Mouse (Mus musculus): ENCODE results near the gene Ncf4. TPM values are rescaled to one million over a fixed set of nuclear protein-coding genes. Genes with fewer than 3 reads are reported as not detected.

Ncf4 gene
- polyA plus RNA-seq (2012; ENCODE audit: insufficient read depth, low replicate concordance): 31.4 and 83.6 TPM in 2 replicates

DNA sequence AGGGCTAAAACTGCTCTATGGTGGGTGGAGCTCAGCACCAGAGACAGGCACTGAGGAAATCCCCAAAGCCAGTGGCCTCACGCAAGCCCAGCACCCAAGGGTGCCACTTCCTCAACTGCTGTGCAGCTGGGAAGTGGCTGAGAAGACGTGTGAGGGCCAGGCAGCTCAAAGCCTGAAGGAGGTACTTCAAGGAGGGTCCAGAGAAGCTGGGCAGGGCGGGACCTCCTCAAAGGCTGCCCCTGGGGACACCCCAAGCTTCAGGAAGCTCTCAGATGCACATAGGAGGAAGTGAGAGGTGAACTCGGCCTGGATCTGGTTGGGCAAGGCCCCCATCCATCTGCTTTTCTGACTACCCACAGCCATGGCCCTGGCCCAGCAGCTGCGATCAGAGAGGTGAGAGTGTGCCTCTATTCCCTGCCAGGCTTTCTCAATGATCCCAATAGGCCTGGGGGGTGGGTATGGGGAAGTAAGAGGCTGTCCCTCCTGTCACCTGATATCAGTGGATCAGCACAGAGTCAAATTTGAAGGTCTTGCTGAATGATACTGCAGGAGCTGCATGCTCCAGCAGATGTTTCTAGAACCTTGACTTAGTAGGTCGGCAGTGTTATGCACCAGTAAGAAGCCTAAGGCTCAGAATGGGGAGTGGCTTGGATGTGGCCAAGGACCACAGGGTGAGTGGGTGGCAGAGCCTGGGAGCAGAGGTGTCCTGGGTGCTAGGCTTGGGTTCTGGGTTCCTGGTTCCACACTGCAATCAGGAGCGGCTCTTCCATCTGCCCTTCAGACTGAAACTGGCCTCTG, at the start of gene Ncf4:
Gene Ncf4, plus strand, starts transcription at position 107 of the 798 bp plus-strand sequence.
- peaks cover 33% of the 10 kb centered on the region for H3K36me3 ChIP-seq (replicated peaks; ENCODE audit: low read length)
- peaks cover 94% of the 10 kb centered on the region for H3K4me1 ChIP-seq
- TF ChIP-seq GATA1 (IDR thresholded peaks at IDR 0.05; ENCODE audit: borderline replicate concordance, low read length) (no peak), FLI1 (IDR thresholded peaks at IDR 0.05; ENCODE audit: low read length) (no peak)
- H3K4me3 ChIP-seq (replicated peaks): peak within 1 kb of the TSS; percentile 92
- no peaks in the 10 kb centered on the region for H3K27me3 ChIP-seq (replicated peaks)
- H3K9me3 ChIP-seq: no peaks in the 10 kb centered on the region

DNA sequence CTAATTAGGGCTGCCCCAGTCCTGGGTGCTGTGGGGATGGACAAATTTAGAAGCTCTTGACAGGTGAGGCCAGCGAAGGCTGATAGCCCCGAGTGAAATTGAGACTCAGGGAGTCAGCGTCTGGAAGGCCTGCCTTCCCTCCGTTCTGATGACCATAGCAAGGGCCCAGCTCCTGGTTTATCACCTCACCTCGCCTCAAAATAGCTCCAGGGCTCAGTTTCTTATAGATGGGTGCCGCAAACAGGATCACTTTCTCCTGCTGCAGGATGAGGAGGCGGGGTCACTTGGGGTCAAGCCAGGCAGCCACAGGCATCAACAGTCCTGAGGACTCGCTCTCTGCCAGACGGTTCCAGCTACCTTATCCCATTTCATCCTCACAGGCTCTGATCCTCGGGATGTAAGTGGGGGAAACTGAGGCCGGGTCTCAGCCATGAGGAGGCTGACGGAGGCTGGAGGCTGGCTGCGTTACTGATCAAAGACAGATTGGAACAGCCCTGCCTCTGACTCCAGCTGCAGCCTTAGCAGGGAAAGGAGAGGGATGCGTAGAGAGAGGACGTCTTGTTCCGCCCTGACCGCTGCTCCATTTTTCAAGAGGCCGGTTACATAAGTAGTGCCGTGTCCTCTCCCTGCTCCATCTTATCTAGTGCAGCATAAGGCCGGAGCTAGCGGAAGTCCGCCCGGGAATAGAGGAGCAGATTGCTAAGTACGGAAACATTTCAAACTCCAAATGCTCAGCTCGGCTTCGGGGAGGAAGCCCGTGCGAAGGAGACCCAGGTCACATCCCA, 49.3 kb upstream of the Ncf4 start:
- H3K9me3 ChIP-seq: no peaks in the 10 kb centered on the region
- no peaks in the 10 kb centered on the region for H3K36me3 ChIP-seq (replicated peaks; ENCODE audit: low read length)
- no peak for TF ChIP-seq GATA1 (IDR thresholded peaks at IDR 0.05; ENCODE audit: borderline replicate concordance, low read length)
- TF ChIP-seq FLI1 (IDR thresholded peaks at IDR 0.05; ENCODE audit: low read length): no peak
- H3K4me3 ChIP-seq (replicated peaks): no peak overlapping the region
- H3K27me3 ChIP-seq (replicated peaks): peaks cover 98% of the 10 kb centered on the region
- peaks cover 8% of the 10 kb centered on the region; the same call in 1 of the 2 replicates for H3K4me1 ChIP-seq

DNA sequence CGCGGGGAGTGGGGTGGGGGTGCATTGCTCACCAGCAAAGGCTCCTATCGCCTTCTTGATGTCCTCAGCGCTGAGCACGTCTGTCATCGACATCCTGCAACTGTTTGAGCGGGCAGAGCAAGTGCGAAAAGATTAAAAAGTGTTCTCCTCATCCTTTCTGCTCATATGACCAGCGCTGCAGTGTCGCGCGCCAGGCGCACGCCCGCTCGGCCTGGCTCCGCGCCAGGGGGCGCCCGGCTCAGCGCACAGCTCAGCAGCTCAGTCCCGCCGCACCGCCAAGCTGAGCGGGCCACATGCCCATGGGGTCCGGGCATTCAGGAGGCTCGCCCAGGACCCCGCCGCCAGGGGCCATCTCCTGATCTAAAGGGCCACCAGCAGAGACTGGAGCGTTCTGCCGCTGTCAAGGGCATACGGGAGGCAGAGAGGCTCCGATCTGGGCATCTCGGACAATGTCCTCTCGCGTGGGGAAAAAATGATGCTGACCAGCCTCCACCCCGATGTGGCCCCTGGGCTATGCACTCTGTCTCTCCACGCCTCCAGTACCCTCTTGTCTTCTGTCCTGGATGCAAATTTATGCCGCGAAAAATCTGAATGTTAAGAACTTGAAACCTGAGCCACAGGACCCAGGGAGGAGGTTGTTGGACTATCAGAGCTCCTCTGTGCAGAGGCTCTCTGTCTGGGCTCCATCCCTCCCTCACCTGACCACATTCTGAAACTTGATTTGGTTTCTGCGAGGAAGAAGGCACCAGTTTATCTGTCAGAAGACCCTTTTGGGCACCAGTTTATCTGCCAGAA, 40.4 kb upstream of the Ncf4 start:
- no peak for TF ChIP-seq GATA1 (IDR thresholded peaks at IDR 0.05; ENCODE audit: borderline replicate concordance, low read length)
- no peak for TF ChIP-seq FLI1 (IDR thresholded peaks at IDR 0.05; ENCODE audit: low read length)
- H3K4me1 ChIP-seq: peaks cover 29% of the 10 kb centered on the region
- peaks cover 83% of the 10 kb centered on the region for H3K27me3 ChIP-seq (replicated peaks)

DNA sequence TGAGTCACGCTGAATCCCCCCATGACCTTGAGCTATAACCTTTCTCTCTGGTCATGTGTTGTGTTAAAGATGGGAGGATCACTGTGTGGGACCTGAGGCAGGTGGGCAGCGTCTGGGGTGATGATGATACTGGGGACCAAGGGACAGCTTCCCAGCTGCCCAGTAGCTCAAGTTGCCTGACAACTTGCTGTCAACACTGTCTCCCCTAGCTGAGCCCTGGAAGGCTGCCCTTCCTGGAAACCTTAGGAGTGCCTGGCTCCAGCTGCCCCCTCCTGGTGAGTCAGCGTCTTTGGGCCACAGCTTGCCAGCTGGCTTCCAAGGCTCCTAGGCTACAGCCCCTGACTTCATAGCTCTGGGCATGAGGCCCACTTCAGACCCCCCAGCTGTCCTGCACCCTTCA, 39.4 kb upstream of the Ncf4 start:
- TF ChIP-seq GATA1 (IDR thresholded peaks at IDR 0.05; ENCODE audit: borderline replicate concordance, low read length) (no peak), FLI1 (IDR thresholded peaks at IDR 0.05; ENCODE audit: low read length) (no peak)
- Histone ChIP-seq H3K27me3 (replicated peaks) (peaks cover 76% of the 10 kb centered on the region), H3K4me3 (replicated peaks) (peak overlapping the region; percentile 29), H3K4me1 (peaks cover 28% of the 10 kb centered on the region), H3K36me3 (replicated peaks; ENCODE audit: low read length) (no peaks in the 10 kb centered on the region), H3K9me3 (peaks cover 28% of the 10 kb centered on the region)

More for the DNA sequence above, 40.4 kb upstream of the Ncf4 start:
- H3K4me3 ChIP-seq (replicated peaks): peak overlapping the region; percentile 84
- no peaks in the 10 kb centered on the region for H3K36me3 ChIP-seq (replicated peaks; ENCODE audit: low read length)
- H3K9me3 ChIP-seq: peaks cover 20% of the 10 kb centered on the region

DNA sequence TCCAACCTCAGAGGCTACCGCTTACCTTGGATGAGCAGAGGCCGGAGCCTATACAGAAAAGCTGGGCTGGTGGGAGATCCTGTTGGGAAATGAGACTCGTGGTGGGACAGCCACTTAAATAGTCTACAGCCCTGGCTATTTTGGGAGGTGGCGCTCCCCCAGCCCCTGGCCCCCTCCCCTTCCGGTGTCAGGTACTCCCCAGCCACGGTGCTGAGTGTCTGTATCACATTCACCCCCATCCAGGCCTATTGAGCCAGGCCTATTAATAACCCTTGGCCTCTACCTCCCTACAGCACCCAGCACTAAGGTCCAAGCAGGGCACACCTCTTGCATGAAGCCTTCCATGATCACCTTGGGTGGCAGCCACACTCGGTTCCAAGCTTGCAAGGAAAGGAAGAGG, 38.3 kb upstream of the Ncf4 start, which contains the start of gene Pvalb:
Gene Pvalb, minus strand, starts transcription at position 89 of the 400 bp plus-strand sequence.
- Histone ChIP-seq H3K4me1 (peaks cover 26% of the 10 kb centered on the region), H3K9me3 (peaks cover 31% of the 10 kb centered on the region), H3K4me3 (replicated peaks) (peak within 1 kb of the TSS; percentile 29), H3K36me3 (replicated peaks; ENCODE audit: low read length) (no peaks in the 10 kb centered on the region), H3K27me3 (replicated peaks) (peaks cover 77% of the 10 kb centered on the region)
- TF ChIP-seq GATA1 (IDR thresholded peaks at IDR 0.05; ENCODE audit: borderline replicate concordance, low read length) (no peak), FLI1 (IDR thresholded peaks at IDR 0.05; ENCODE audit: low read length) (no peak)

DNA sequence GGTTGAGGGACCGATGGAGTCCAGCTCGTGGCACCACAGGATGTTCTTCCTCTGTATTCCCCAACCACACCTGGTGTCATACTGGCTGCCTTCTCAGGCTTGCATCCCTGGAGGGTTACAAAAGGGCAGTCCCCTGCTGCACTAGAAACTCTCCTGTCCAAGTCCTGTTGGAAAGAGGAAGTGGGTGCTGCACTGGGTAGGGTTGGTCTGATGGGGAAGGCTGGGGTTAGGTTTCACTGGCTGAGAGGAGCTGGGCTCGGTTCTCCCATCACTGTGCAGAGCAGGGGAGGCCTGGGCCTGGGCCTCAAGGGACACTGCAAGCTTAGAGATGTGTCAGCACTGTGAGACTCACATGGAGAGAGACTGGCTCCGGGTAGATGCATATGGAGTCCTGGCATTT, 34.4 kb upstream of the Ncf4 start:
- TF ChIP-seq GATA1 (IDR thresholded peaks at IDR 0.05; ENCODE audit: borderline replicate concordance, low read length): no peak
- no peak for TF ChIP-seq FLI1 (IDR thresholded peaks at IDR 0.05; ENCODE audit: low read length)
- Histone ChIP-seq H3K9me3 (peaks cover 33% of the 10 kb centered on the region), H3K36me3 (replicated peaks; ENCODE audit: low read length) (no peaks in the 10 kb centered on the region)

DNA sequence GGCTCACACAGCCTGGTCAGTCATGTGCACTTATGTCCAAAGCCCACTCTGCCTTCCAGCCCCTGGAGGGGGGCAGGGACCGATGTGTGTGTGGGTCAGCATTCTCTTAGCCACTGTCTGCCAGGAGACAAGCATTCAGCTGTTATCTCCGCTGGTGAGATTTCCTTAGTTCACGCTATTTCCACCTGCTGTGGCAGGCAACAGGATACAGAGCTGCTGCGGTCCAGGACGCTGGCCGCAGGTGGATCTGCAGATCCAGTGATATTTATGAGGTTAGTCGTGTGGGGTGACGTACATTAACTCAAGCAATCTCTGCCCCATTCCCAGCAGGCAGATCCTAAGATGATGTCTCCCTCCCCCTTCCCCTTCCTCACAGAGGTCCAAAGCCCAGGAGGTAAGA, 33.2 kb upstream of the Ncf4 start:
- TF ChIP-seq FLI1 (IDR thresholded peaks at IDR 0.05; ENCODE audit: low read length) (no peak), GATA1 (IDR thresholded peaks at IDR 0.05; ENCODE audit: borderline replicate concordance, low read length) (no peak)
- H3K4me1 ChIP-seq: peaks cover 5% of the 10 kb centered on the region; the same call in 1 of the 2 replicates
- peaks cover 53% of the 10 kb centered on the region for H3K27me3 ChIP-seq (replicated peaks)

More for the DNA sequence above, 34.4 kb upstream of the Ncf4 start:
- Histone ChIP-seq H3K4me3 (replicated peaks) (no peak overlapping the region), H3K4me1 (peaks cover 10% of the 10 kb centered on the region), H3K27me3 (replicated peaks) (peaks cover 59% of the 10 kb centered on the region)

DNA sequence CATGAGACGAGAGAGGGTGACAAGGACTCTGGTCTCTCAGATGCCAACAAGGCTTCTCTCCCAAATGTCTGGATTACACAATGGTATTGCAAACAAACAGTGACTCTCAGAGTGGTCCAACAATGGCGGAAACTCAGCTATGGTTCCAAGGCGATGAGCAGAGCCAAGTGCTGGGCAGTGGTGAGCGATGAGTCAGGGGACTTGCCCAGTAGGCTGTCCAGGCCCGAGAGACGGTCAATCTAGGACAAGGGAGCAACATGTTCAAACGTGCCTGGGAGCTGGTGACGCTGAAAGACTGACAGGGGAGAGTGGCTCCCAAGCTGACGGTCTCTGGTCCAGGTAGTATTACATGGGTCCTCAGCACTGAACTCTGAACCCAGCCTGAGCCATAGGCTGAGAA, 29.3 kb upstream of the Ncf4 start:
- no peak for TF ChIP-seq FLI1 (IDR thresholded peaks at IDR 0.05; ENCODE audit: low read length)
- no peak for TF ChIP-seq GATA1 (IDR thresholded peaks at IDR 0.05; ENCODE audit: borderline replicate concordance, low read length)
- peaks cover 5% of the 10 kb centered on the region; the same call in 1 of the 2 replicates for H3K4me1 ChIP-seq
- H3K27me3 ChIP-seq (replicated peaks): peaks cover 53% of the 10 kb centered on the region
- peaks cover 18% of the 10 kb centered on the region for H3K9me3 ChIP-seq
- no peaks in the 10 kb centered on the region for H3K36me3 ChIP-seq (replicated peaks; ENCODE audit: low read length)
- H3K4me3 ChIP-seq (replicated peaks): no peak overlapping the region

More for the DNA sequence above, 33.2 kb upstream of the Ncf4 start:
- Histone ChIP-seq H3K36me3 (replicated peaks; ENCODE audit: low read length) (no peaks in the 10 kb centered on the region), H3K4me3 (replicated peaks) (no peak overlapping the region), H3K9me3 (peaks cover 34% of the 10 kb centered on the region)

DNA sequence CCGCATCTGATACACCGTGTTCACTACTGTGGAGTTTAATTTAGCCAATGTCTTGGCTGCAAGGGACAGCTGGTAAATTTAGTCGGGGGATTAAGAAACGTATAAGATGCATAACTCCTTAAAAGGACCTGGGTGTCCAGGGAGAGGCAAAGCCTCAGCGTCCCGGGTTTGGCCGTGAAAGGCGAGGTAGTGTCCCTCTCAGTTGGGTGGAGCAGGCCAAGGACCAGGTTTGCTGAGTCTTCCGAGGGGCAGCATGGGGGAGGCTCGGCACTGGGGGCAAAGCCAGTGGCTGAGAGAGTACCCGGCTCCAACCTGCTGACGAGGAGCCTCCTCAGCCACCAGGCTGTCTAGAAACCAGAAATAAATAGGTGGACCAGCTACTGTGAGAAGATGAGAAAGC, 16.8 kb upstream of the Ncf4 start:
- no peak for TF ChIP-seq FLI1 (IDR thresholded peaks at IDR 0.05; ENCODE audit: low read length)
- no peak for TF ChIP-seq GATA1 (IDR thresholded peaks at IDR 0.05; ENCODE audit: borderline replicate concordance, low read length)
- Histone ChIP-seq H3K4me3 (replicated peaks) (no peak overlapping the region), H3K9me3 (peaks cover 10% of the 10 kb centered on the region), H3K4me1 (peaks cover 7% of the 10 kb centered on the region), H3K36me3 (replicated peaks; ENCODE audit: low read length) (no peaks in the 10 kb centered on the region), H3K27me3 (replicated peaks) (peaks cover 38% of the 10 kb centered on the region)

All from megakaryocyte, embryonic 14.5 days (primary cell).